Mouse (Mus musculus) gastrocnemius, adult 2 months (tissue): ENCODE measurements around the gene Mtmr14. TPM values are rescaled to one million over a fixed set of nuclear protein-coding genes. Genes with fewer than 3 reads are reported as not detected.
A peak's percentile ranks its signal among the peaks of the same experiment; 100 is the strongest.

Experiments
- DNase-seq: peaks from one replicate; pipeline ENCODE4 v3.0.0; 2022
- H3K27ac ChIP-seq: fragments of 200-600 bp; 2 replicates; pipeline ENCODE4 v1.8.1; 2022; ENCODE audit warnings: mild to moderate bottlenecking
- H3K4me3 ChIP-seq: fragments of 200-600 bp; 2 replicates; pipeline ENCODE4 v1.8.1; 2022; ENCODE audit warnings: mild to moderate bottlenecking, moderate library complexity
- CTCF ChIP-seq: fragments of 200-600 bp; IDR thresholded peaks from 2 replicates; pipeline ENCODE4 v1.8.1; 2022; ENCODE audit warnings: antibody characterized with exemption, mild to moderate bottlenecking, moderate library complexity
- intact Hi-C: fragments of 180-260 bp; cut with DNase I; formaldehyde crosslinking; loops from one replicate; pipeline ENCODE4 v1.15.1; 2025
- total RNA-seq, 2 experiments: library from RNA; stranded (reverse); gene quantifications; 2 replicates each; pipeline ENCODE4 v1.2.3; 2021

The Mtmr14 gene
- total RNA-seq, 2 experiments from 2014 or later: 14.9 to 16.0 TPM

- intact Hi-C loops: loop anchor here (5.0 kb wide), 1 partner anchor 52 kb away; no protein-coding TSS in a partner anchor
- DNase-seq: no peak
- Histone ChIP-seq H3K4me3 (no peak overlapping the region), H3K27ac (no peak overlapping the region)
- TF ChIP-seq CTCF: no peak
These were observed 13.1 kb downstream of the Mtmr14 start for GRCm38 (mm10) chr6:113250786-113251185.

GRCm38 (mm10) chr6:113251921-113252320, 14.3 kb downstream of the Mtmr14 start:
- no peak for DNase-seq
- intact Hi-C loops: loop anchor here (5.0 kb wide), 1 partner anchor 50 kb away; no protein-coding TSS in a partner anchor

GRCm38 (mm10) chr6:113254899-113255298, 17.3 kb downstream of the Mtmr14 start:
- Histone ChIP-seq H3K4me3 (no peak overlapping the region), H3K27ac (no peak overlapping the region)
- no peak for DNase-seq
- intact Hi-C loops: loop anchor here (5.0 kb wide), 1 partner anchor 47 kb away; no protein-coding TSS in a partner anchor
- TF ChIP-seq CTCF: no peak

More at GRCm38 (mm10) chr6:113251921-113252320, 14.3 kb downstream of the Mtmr14 start:
- Histone ChIP-seq H3K27ac (no peak overlapping the region), H3K4me3 (no peak overlapping the region)
- TF ChIP-seq CTCF: peak; percentile 27; the same call in 1 of the 2 replicates

- intact Hi-C loops: no loop called here
- Histone ChIP-seq H3K4me3 (no peak overlapping the region), H3K27ac (0 out of 2 replicates have a peak overlapping the region, but pooled peaks have one; percentile 5)
- no peak for TF ChIP-seq CTCF
- DNase-seq: no peak
These were observed 23.7 kb downstream of the Mtmr14 start for GRCm38 (mm10) chr6:113261174-113261858.

- intact Hi-C loops: no loop called here
- no peak for DNase-seq
- Histone ChIP-seq H3K4me3 (no peak overlapping the region), H3K27ac (no peak overlapping the region)
- no peak for TF ChIP-seq CTCF
These were observed 25.9 kb downstream of the Mtmr14 start for GRCm38 (mm10) chr6:113263531-113263930.

GRCm38 (mm10) chr6:113264429-113264828, 26.8 kb downstream of the Mtmr14 start:
- intact Hi-C loops: no loop called here
- DNase-seq: no peak
- H3K27ac ChIP-seq: no peak overlapping the region
- H3K4me3 ChIP-seq: no peak overlapping the region
- no peak for TF ChIP-seq CTCF

GRCm38 (mm10) chr6:113266996-113267655, 29.5 kb downstream of the Mtmr14 start:
- TF ChIP-seq CTCF: no peak
- no peak for DNase-seq
- intact Hi-C loops: no loop called here
- H3K4me3 ChIP-seq: no peak overlapping the region
- H3K27ac ChIP-seq: no peak overlapping the region

- DNase-seq: no peak
- H3K4me3 ChIP-seq: no peak overlapping the region
- H3K27ac ChIP-seq: no peak overlapping the region
- intact Hi-C loops: no loop called here
- TF ChIP-seq CTCF: no peak
These were observed 30.3 kb downstream of the Mtmr14 start for GRCm38 (mm10) chr6:113267988-113268387.

GRCm38 (mm10) chr6:113272365-113272764, 34.7 kb downstream of the Mtmr14 start:
- intact Hi-C loops: no loop called here
- DNase-seq: no peak
- no peak overlapping the region for H3K4me3 ChIP-seq
- TF ChIP-seq CTCF: no peak
- no peak overlapping the region for H3K27ac ChIP-seq

GRCm38 (mm10) chr6:113276846-113277245, 39.2 kb downstream of the Mtmr14 start:
- Histone ChIP-seq H3K27ac (no peak overlapping the region), H3K4me3 (no peak overlapping the region)
- intact Hi-C loops: no loop called here
- DNase-seq: no peak
- TF ChIP-seq CTCF: no peak

- intact Hi-C loops: no loop called here
- H3K27ac ChIP-seq: no peak overlapping the region
- no peak for TF ChIP-seq CTCF
- H3K4me3 ChIP-seq: no peak overlapping the region
- DNase-seq: no peak
These were observed 44.0 kb downstream of the Mtmr14 start for GRCm38 (mm10) chr6:113281676-113282075.

- TF ChIP-seq CTCF: no peak
- Histone ChIP-seq H3K27ac (no peak within 1 kb of the TSS), H3K4me3 (0 out of 2 replicates have a peak within 1 kb of the TSS, but pooled peaks have one; percentile 26)
- DNase-seq: peak; percentile 25
- intact Hi-C loops: no loop called here
These were observed 44.6 kb downstream of the Mtmr14 start, which contains the start of gene Cpne9 for GRCm38 (mm10) chr6:113282101-113282802. TSS of gene Cpne9 (plus strand) at chr6:113282307.

- TF ChIP-seq CTCF: no peak
- DNase-seq: no peak
- intact Hi-C loops: no loop called here
- H3K27ac ChIP-seq: no peak overlapping the region
- 0 out of 2 replicates have a peak overlapping the region, but pooled peaks have one; percentile 26 for H3K4me3 ChIP-seq
These were observed 45.3 kb downstream of the Mtmr14 start for GRCm38 (mm10) chr6:113282969-113283368.
